Mouse (Mus musculus): Measurements from ENCODE around the gene Foxi2. TPM values are rescaled to one million over a fixed set of nuclear protein-coding genes. Genes with fewer than 3 reads are reported as not detected.

Gene Foxi2
- not detected for polyA plus RNA-seq (2012; fragmentation: generic; extraction: Trizol)

GRCm38 (mm10) chr7:135410237-135410965 is at the start of gene Foxi2:
Gene Foxi2, plus strand, starts transcription at chr7:135410308.

Other genes with a start within 250 kb of the Foxi2 start
- not detected for gene Nps, start 151.6 kb upstream of the Foxi2 start, polyA plus RNA-seq (2012; fragmentation: generic; extraction: Trizol)
- not detected for gene Clrn3, start 118.3 kb downstream of the Foxi2 start, polyA plus RNA-seq (2012; fragmentation: generic; extraction: Trizol)
- gene Ptpre, start 127.2 kb downstream of the Foxi2 start, polyA plus RNA-seq (2012; fragmentation: generic; extraction: Trizol) = 1 to 10 TPM in 1 of 2 experiments, under 1 TPM in 1; 0.60 to 4.2 TPM